Mouse (Mus musculus) liver, embryonic 14.5 days (tissue): ENCODE data around the gene Galnt17. TPM values are rescaled to one million over a fixed set of nuclear protein-coding genes. Genes with fewer than 3 reads are reported as not detected.

Source experiments
- ATAC-seq: fragments of 200-750 bp; cut with Nextera tagmentation; 2 replicates; pipeline ENCODE4 v1.8.0; 2017; ENCODE audit warnings: moderate number of reproducible peaks, mild to moderate bottlenecking, moderate library complexity; ENCODE audit not compliant: insufficient read depth
- DNase-seq, 3 experiments: peaks; one replicate each; pipeline ENCODE4 v3.0.0-alpha.2; 2012 to 2013; ENCODE audit warnings: low read depth in 3 of 3, low spot score in 3 of 3
- H3K27ac ChIP-seq: fragments of 300-500 bp; sonication (generic); 2 replicates; pipeline ENCODE4 v1.5.1; 2014; ENCODE audit warnings: moderate library complexity, mild to moderate bottlenecking, control low read depth, inconsistent platforms
- H3K27me3 ChIP-seq: fragments of 300-500 bp; sonication (generic); 2 replicates; pipeline ENCODE4 v1.6.1; 2014; ENCODE audit warnings: mild to moderate bottlenecking, low read length, moderate library complexity; ENCODE audit not compliant: control insufficient read depth, insufficient read depth
- H3K36me3 ChIP-seq: fragments of 300-500 bp; sonication (generic); replicated peaks from 2 replicates; pipeline ENCODE4 v1.6.1; 2014; ENCODE audit warnings: low read depth; ENCODE audit not compliant: control insufficient read depth, insufficient read depth
- H3K4me1 ChIP-seq, 2 experiments: fragments of 200-500 bp in 1 of 2; fragments of 300-500 bp in 1 of 2; sonication (generic) in 1 of 2; replicated peaks; 2 replicates each; pipeline ENCODE4 v1.6.1; 2012 to 2014; ENCODE audit warnings: antibody characterized with exemption in 1 of 2, inconsistent platforms in 1 of 2, low read length in 1 of 2; ENCODE audit not compliant: control insufficient read depth in 2 of 2, insufficient read depth in 2 of 2
- H3K4me2 ChIP-seq: fragments of 300-500 bp; sonication (generic); 2 replicates; pipeline ENCODE4 v1.6.1; 2014; ENCODE audit warnings: low read depth, mild to moderate bottlenecking, control low read depth, moderate library complexity
- H3K4me3 ChIP-seq, 2 experiments: fragments of 200-500 bp in 1 of 2; fragments of 300-500 bp in 1 of 2; sonication (generic) in 1 of 2; 2 replicates each; pipeline ENCODE4 v1.5.1; 2012 to 2014; ENCODE audit warnings: low read depth in 2 of 2, low read length in 2 of 2, mild to moderate bottlenecking in 2 of 2, control low read depth in 1 of 2, inconsistent platforms in 1 of 2, moderate library complexity in 1 of 2; ENCODE audit not compliant: insufficient read depth in 1 of 2
- H3K9ac ChIP-seq: fragments of 300-500 bp; sonication (generic); replicated peaks from 2 replicates; pipeline ENCODE4 v1.6.1; 2014; ENCODE audit warnings: mild to moderate bottlenecking, control low read depth, moderate library complexity
- H3K9me3 ChIP-seq: fragments of 300-500 bp; sonication (generic); 2 replicates; pipeline ENCODE4 v1.6.1; 2016; ENCODE audit warnings: low read length, mixed read lengths; ENCODE audit not compliant: control insufficient read depth
- CTCF ChIP-seq: IDR thresholded peaks from 2 replicates; pipeline ENCODE4 v1.5.1; 2016; ENCODE audit warnings: antibody characterized with exemption, low read depth, control low read depth
- EP300 ChIP-seq: IDR thresholded peaks from 2 replicates; pipeline ENCODE4 v1.6.1; 2016; ENCODE audit warnings: antibody characterized with exemption, low read depth
- WGBS: fragments of 180-500 bp; shearing (Covaris S2); extraction: QIAGEN DNeasy Blood & Tissue Kit; methylation state at CpG from one replicate; pipeline ENCODE4 v1.1.7; 2014; ENCODE audit not compliant: insufficient replicate concordance; 5-methylcytosine and 5-hydroxymethylcytosine counted together
- polyA plus RNA-seq, 2 experiments: library from polyadenylated mRNA; depleted of rRNA in 1 of 2; stranded (reverse) in 1 of 2; unstranded in 1 of 2; fragments of >200 nt; fragmentation: Nextera tagmentation in 1 of 2; extraction: Ambion mirVana in 1 of 2; gene quantifications; 2 replicates each; pipeline versions ENCODE4 v1.2.1 to v1.2.3; 2012 to 2014

Galnt17 gene
- polyA plus RNA-seq (2012; rRNA removed) (0.02 TPM in 2 replicates), polyA plus RNA-seq (2014; fragmentation: Nextera tagmentation; extraction: Ambion mirVana) (not detected in 2 replicates)

- Histone ChIP-seq H3K4me1 (no peaks in the 10 kb centered on the region), H3K36me3 (no peaks in the 10 kb centered on the region), H3K27ac (no peak within 1 kb of the TSS), H3K27me3 (peaks cover 22% of the 10 kb centered on the region), H3K4me3 (peak within 1 kb of the TSS; percentile 20 to 23; a peak in 3 of 4 replicates), H3K4me2 (peak within 1 kb of the TSS; percentile 9), H3K9ac (no peak within 1 kb of the TSS), H3K9me3 (no peaks in the 10 kb centered on the region)
- ATAC-seq (no peak), DNase-seq (no peak)
- WGBS = 23% methylated on average over 3 of the region's 3 CpGs
- TF ChIP-seq EP300 (no peak), CTCF (no peak)
Observed at GRCm38 (mm10) chr5:131308397-131308796, at the start of gene Galnt17. TSS of gene Galnt17 (minus strand) at chr5:131308497.

GRCm38 (mm10) chr5:131334536-131334935, 26.2 kb upstream of the Galnt17 start:
- no peaks in the 10 kb centered on the region for H3K36me3 ChIP-seq
- H3K4me1 ChIP-seq = no peaks in the 10 kb centered on the region
- no peak overlapping the region for H3K4me2 ChIP-seq
- ATAC-seq (no peak), DNase-seq (no peak)
- no peak for TF ChIP-seq EP300
- no peak overlapping the region for H3K4me3 ChIP-seq
- H3K9ac ChIP-seq = no peak overlapping the region
- no peak overlapping the region for H3K27ac ChIP-seq
- WGBS = 68% methylated on average over 8 of the region's 8 CpGs
- H3K9me3 ChIP-seq = no peaks in the 10 kb centered on the region
- H3K27me3 ChIP-seq = no peaks in the 10 kb centered on the region

- TF ChIP-seq EP300 (no peak), CTCF (no peak)
- no peak for ATAC-seq
- Histone ChIP-seq H3K27me3 (no peaks in the 10 kb centered on the region), H3K4me1 (no peaks in the 10 kb centered on the region), H3K9ac (no peak overlapping the region), H3K27ac (no peak overlapping the region), H3K36me3 (no peaks in the 10 kb centered on the region), H3K4me3 (no peak overlapping the region), H3K9me3 (no peaks in the 10 kb centered on the region), H3K4me2 (no peak overlapping the region)
- WGBS = 51% methylated on average over 3 of the region's 3 CpGs
- no peak for DNase-seq
Observed at GRCm38 (mm10) chr5:131321286-131321685, 13.0 kb upstream of the Galnt17 start.

- Histone ChIP-seq H3K4me2 (no peak overlapping the region), H3K9me3 (no peaks in the 10 kb centered on the region), H3K4me3 (no peak overlapping the region), H3K27ac (no peak overlapping the region), H3K36me3 (no peaks in the 10 kb centered on the region), H3K27me3 (no peaks in the 10 kb centered on the region), H3K9ac (no peak overlapping the region), H3K4me1 (no peaks in the 10 kb centered on the region)
- no peak for DNase-seq
- no peak for TF ChIP-seq EP300
- TF ChIP-seq CTCF = no peak
- no peak for ATAC-seq
- 38% methylated on average over 3 of the region's 3 CpGs for WGBS
Observed at GRCm38 (mm10) chr5:131319605-131320004, 11.3 kb upstream of the Galnt17 start.

- no peaks in the 10 kb centered on the region for H3K9me3 ChIP-seq
- no peaks in the 10 kb centered on the region for H3K27me3 ChIP-seq
- no peak overlapping the region for H3K4me2 ChIP-seq
- no peaks in the 10 kb centered on the region for H3K4me1 ChIP-seq
- ATAC-seq (no peak), DNase-seq (no peak)
- WGBS = 32% methylated on average over 2 of the region's 2 CpGs
- TF ChIP-seq CTCF = no peak
- H3K9ac ChIP-seq = no peak overlapping the region
- no peaks in the 10 kb centered on the region for H3K36me3 ChIP-seq
- no peak overlapping the region for H3K4me3 ChIP-seq
- no peak overlapping the region for H3K27ac ChIP-seq
Observed at GRCm38 (mm10) chr5:131319141-131319540, 10.8 kb upstream of the Galnt17 start.
